In the genomic region with DNA sequence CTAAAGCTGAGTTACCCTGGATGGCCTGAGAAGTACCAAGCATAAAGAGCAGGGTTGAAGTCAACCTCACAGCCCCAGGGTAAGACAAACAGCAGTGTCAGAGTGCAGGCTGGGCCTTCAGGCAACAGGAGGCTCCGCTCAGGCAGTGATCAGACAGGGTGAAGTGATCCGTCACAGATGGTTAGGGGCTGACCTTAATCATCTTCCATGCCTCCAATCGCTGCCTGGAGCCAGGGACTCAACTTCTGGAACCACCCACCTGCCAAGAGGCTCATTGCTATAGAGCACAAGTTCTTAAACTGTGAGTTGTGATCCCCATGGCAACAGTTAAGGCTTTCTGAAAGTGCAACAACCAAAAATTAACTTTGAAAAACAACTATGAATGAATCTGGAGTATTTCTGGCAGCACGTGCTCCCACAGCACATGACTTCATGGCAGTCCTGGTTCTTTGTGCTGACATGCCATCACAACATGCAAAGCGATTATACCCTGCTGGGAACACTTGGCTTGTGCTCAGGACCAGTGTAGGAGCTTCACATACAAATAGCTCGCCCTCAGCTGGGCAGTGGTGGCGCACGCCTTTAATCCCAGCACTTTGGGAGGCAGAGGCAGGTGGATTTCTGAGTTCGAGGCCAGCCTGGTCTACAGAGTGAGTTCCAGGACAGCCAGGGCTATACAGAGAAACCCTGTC, we compare ENCODE assay signal across 10 mouse cellular contexts. TPM values are rescaled to one million over a fixed set of nuclear protein-coding genes. Genes with fewer than 3 reads are reported as not detected.
DNase-seq lines count a peak whose midpoint lies in the region; ATAC-seq lines count a peak whose summit lies in the region.
"Had no signal": no experiment of that assay in that cellular context is flagged by ENCODE, and none has a peak within 500 bp of the region (broad histone marks: within the 10 kb centered on the region; RNA-seq: fewer than 3 reads in every experiment).

No protein-coding gene starts in this region.

- 61% methylated on average over 9 of the region's 9 CpGs for WGBS in hindbrain, embryonic 11.5 days

- no peaks in the 10 kb centered on the region for H3K9me3 ChIP-seq in hindbrain, embryonic 11.5 days (ENCODE audit: control insufficient read depth, low read length)

- H3K4me2 ChIP-seq in hindbrain, embryonic 11.5 days (replicated peaks; ENCODE audit: low read depth, low read length): no peak overlapping the region
- H3K4me2 ChIP-seq: lung, embryonic 14.5 days had no signal

- H3K27me3 ChIP-seq in hindbrain, embryonic 11.5 days (ENCODE audit: control insufficient read depth, insufficient read depth, low read length): no peaks in the 10 kb centered on the region

- no peak overlapping the region for H3K4me3 ChIP-seq in hindbrain, embryonic 11.5 days (ENCODE audit: low read depth, low read length)

- no peak overlapping the region for H3K9ac ChIP-seq in hindbrain, embryonic 11.5 days (ENCODE audit: low read depth, low read length)
- H3K9ac ChIP-seq: lung, embryonic 14.5 days had no signal

- intact Hi-C loops in left cerebral cortex, postnatal 4 days (cut with DNase I): loop anchor here (5.0 to 10.0 kb wide), 2 partner anchors 94 to 126 kb away; no protein-coding TSS in a partner anchor
- intact Hi-C loops in left cerebral cortex, postnatal 36 days (cut with DNase I): loop anchor here (5.0 to 10.0 kb wide), 4 partner anchors 46 to 146 kb away; partner anchors contain the start of genes Arf4, Dennd6a and Slmap

- 0 out of 2 replicates have a peak overlapping the region, but pooled peaks have one; percentile 17 for H3K27ac ChIP-seq in hindbrain, embryonic 11.5 days (ENCODE audit: low read depth, low read length)

- peak; percentile 17; the same call in 1 of the 2 replicates for ATAC-seq in cerebellum, adult (ENCODE audit: insufficient number of reproducible peaks, low FRiP score, low TSS enrichment)
- no peak for ATAC-seq in hindbrain, embryonic 11.5 days (ENCODE audit: low FRiP score)

- no peaks in the 10 kb centered on the region for H3K36me3 ChIP-seq in hindbrain, embryonic 11.5 days (ENCODE audit: control insufficient read depth, insufficient read depth, low read length)

- no peak for DNase-seq in cerebellum, adult 11-12 months
- DNase-seq in left cerebral cortex, postnatal 4 days: peak; percentile 40
- DNase-seq in left cerebral cortex, postnatal 36 days (ENCODE audit: low spot score in 2 of 2): no peak
- peak; percentile 15 for DNase-seq in hindbrain, embryonic 11.5 days (ENCODE audit: low spot score)
- DNase-seq in retina, embryonic 14.5 days (ENCODE audit: low spot score): peak; percentile 51
- no peak for DNase-seq in thymus, postnatal 0 days (ENCODE audit: low spot score)
- DNase-seq in spleen, postnatal 14 days (ENCODE audit: low spot score in 2 of 2): no peak
- DNase-seq: lung, embryonic 14.5 days; right cerebral cortex, postnatal 14 days had no signal

- H3K4me1 ChIP-seq in hindbrain, embryonic 11.5 days (replicated peaks; ENCODE audit: control insufficient read depth, insufficient read depth, low read length): peaks cover 4% of the 10 kb centered on the region

RNA-seq across cellular contexts. Expression of gene Slmap, which starts 46.3 kb away (rescaled TPM):
- 10 to 100 TPM; 60.7 to 67.6 TPM for total RNA-seq in left cerebral cortex, postnatal 4 days (2021)
- total RNA-seq in left cerebral cortex, postnatal 36 days (2021): 100 to 1,000 TPM; 111 to 116 TPM
- polyA plus RNA-seq in hindbrain, embryonic 11.5 days (2014; fragmentation: Nextera tagmentation; extraction: Ambion mirVana): 20.8 and 24.0 TPM in 2 replicates
- 16.8 and 19.6 TPM in 2 replicates for polyA plus RNA-seq in thymus, postnatal 0 days (2015; fragmentation: Nextera tagmentation; extraction: Ambion mirVana)

Comparison
In these comparisons a context has a peak if more than half of its experiments do, and no peak if none do; other contexts are left out.
1. DNase-seq: peak in left cerebral cortex, postnatal 4 days (single experiment), hindbrain, embryonic 11.5 days (single experiment) and retina, embryonic 14.5 days (single experiment); none in cerebellum, adult 11-12 months (single experiment), left cerebral cortex, postnatal 36 days (0 of 2), thymus, postnatal 0 days (single experiment) and spleen, postnatal 14 days (0 of 2).